Mouse (Mus musculus): ENCODE measurements around the gene Ndst2. TPM values are rescaled to one million over a fixed set of nuclear protein-coding genes. Genes with fewer than 3 reads are reported as not detected.

Ndst2 gene
- polyA plus RNA-seq, 1 experiment from 2014 or later = 9.2 TPM

DNA sequence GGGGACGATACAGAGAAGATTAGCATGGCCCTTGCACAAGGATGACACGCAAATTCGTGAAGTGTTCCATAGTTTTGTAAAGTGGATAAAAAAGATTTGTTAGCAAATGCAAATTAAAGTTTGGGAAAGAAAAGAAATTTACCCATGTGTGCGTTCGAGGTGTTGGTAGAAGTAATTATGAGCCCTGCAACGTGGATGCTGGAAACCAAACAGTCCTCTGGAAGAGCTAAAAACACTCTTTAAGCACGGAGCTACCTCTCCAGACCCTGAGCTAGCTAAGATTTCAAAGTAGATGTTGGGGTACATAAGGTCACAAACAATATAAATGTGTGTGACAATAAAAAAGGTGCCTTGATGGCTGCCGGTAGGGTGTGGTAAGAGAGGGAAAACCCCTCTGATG, 32.8 kb downstream of the Ndst2 start:
- DNase-seq (ENCODE audit: low spot score) = no peak

GRCm38 (mm10) chr14:20700362-20700761, 34.0 kb downstream of the Ndst2 start:
- DNase-seq (ENCODE audit: low spot score) = no peak

DNA sequence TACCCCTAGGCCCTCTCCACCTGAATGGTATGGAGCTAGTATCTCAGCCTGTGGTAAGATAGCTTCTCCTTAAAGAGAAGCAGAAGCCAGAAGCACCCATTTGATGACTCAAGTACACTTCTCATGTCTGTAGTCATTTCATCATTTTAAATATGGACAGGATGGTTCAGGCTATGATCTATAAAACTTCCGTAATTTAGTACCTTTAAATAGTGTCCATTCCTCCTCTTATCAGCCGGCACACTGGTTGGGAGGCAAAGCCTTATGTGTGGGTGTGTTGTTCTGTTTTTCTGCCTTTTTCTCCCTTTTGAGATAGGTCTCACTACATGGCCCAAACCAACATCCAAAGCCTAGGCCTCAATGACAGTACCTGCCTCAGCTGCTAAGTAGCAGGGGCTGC, 35.8 kb downstream of the Ndst2 start:
- DNase-seq (ENCODE audit: low spot score) = no peak

DNA sequence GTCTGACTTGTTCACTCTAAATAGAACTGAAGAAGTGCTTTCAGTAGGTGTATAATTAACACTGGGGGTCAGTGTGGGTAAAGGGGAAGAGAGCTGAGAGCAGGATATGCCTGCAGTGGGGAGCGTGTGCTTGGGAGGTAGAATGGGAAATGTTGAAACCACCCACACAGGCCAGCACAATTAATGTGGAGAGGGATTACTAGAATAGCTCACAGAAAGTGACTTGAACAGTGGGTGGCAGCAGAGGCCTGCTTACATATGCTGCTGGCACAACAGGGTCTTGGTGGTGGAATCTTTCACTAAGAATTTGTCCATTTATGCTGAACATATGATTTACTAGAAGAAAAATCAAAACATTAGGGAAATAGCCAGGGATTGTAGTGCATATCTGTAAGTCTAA, 37.4 kb downstream of the Ndst2 start:
- peak; percentile 46 for DNase-seq (ENCODE audit: low spot score)

DNA sequence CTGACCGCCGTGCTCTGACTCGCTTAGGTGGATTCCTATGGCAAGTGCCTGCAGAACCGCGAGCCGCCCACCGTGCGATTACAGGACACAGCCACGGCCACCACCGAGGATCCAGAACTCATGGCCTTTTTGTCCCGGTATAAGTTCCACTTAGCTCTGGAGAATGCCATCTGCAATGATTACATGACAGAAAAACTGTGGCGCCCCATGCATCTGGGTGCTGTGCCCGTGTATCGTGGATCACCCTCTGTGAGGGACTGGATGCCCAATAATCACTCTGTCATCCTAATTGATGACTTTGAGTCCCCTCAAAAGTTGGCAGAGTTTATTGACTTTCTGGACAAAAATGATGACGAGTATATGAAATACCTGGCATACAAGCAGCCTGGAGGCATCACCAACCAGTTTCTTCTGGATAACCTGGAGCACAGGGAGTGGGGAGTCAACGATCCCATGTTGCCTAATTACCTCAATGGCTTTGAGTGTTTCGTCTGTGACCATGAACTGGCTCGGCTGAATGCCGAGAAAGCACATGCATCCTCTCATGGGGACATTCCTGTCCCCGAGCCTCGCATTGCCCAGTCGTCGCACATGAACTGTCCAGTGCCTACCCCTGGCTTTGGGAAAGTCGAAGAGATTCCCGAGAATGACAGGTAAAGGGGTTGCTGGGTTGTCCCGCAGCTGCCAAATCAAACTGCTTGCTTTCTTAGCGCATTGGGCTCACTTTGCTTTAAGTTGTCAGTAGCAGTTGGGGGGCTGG, 38.4 kb downstream of the Ndst2 start:
- no peak for DNase-seq (ENCODE audit: low spot score)

DNA sequence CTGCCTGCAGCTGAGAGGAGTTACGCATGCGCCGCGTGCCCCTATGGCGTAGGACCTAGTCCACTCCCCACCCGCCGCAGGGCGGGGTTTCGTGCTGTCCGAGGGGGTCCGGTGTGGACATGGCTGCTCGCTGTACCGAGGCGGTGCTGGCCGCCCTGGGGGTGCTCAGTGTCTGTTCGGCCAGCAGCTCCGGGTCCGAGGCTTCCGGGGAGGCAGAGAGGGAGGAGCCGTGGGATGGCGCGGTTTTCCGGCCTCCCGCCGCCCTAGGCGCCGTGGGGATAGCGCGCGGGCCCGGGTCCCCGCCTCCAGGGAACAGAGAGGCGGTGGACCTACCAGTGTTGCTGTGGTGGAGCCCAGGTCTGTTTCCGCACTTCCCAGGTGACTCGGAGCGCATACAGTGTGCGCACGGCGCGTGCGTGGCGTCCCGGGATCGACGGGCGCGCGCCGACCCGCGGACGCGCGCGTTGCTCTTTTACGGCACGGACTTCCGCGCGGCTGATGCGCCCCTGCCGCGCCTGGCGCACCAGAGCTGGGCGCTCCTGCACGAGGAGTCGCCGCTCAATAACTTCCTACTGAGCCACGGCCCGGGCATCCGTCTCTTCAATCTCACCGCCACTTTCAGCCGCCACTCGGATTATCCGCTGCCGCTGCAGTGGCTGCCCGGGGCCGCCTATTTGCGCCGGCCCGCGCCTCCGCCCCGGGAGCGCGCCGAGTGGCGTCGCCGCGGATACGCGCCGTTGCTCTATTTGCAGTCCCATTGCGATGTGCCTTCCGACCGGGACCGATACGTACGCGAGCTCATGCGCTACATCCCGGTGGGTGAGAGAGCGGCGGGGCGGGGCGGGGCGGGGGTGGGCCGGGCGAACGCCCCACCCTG, 39.2 kb downstream of the Ndst2 start, which contains the start of gene Fut11:
Gene Fut11 (plus strand): TSS at position 85 of the 877 bp plus-strand sequence.
- peak; percentile 89 for DNase-seq (ENCODE audit: low spot score)

DNA sequence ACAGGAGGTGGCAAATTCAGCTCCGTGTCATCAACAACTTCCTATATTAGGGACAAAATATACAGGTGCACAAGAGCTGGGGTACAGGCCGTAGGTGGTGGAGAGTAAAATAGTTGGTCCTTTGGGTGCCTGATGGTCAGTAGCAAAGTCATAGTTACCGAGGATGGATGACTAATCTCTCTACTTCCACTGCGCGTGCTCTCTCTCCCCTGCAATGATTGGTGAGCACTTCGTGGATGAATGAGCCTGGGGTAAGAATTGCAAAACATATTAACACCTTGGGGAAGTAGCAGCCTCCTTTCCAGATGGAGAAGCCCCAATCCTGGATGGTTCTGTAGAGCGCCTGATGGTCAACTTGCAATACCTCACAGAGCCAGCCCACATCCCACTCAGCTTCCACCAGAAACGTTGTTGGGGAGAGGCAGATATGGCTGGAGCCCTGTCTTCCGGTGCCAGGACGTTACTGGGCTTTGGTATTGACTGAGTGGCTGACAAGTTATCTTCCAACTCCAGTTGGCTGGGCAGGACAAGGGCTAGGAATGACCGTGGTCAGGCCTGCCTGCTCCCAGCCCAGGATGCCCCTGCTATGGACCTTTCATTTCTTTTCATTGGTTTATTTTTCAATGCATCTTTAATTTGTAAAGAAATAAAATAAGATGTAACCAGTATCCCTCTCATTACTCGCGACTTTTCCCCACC, 40.0 kb downstream of the Ndst2 start:
- no peak for DNase-seq (ENCODE audit: low spot score)

- no peak for DNase-seq (ENCODE audit: low spot score)
Measured at GRCm38 (mm10) chr14:20693589-20694101, 40.7 kb downstream of the Ndst2 start.

DNA sequence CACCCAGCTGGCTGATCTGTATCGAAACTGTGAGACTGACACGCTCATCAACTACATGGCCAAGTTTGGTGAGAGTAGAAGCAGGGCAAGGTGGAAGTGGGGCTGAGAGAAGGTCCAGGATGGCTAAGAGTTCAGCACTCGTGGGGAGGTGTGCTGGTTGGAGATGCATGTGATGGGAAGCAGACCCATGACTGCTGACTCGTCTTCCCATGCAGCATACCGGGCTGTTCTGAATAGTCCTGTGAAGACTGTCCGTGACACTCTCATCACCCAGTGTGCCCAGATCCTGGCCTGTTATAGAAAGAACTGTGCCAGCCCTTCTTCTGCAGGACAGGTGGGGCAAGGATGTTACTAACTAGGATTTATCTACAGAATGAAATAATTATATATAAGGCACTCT, 42.6 kb downstream of the Ndst2 start:
- no peak for DNase-seq (ENCODE audit: low spot score)

DNA sequence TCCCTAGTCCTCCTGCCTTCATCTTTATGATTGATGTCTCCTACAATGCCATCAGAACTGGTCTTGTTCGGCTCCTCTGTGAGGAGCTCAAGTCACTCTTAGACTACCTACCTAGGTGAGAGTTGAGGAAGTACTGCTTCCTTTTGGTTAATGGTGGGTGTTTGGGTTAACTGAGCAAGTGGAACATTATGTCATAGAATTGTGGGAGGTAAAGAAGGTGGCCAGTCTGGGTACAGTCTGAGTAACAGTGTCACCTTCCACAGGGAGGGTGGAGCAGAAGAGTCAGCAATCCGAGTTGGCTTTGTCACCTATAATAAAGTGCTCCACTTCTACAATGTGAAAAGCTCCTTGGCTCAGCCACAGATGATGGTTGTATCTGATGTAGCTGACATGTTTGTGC, 45.4 kb downstream of the Ndst2 start:
- DNase-seq (ENCODE audit: low spot score) = no peak

DNA sequence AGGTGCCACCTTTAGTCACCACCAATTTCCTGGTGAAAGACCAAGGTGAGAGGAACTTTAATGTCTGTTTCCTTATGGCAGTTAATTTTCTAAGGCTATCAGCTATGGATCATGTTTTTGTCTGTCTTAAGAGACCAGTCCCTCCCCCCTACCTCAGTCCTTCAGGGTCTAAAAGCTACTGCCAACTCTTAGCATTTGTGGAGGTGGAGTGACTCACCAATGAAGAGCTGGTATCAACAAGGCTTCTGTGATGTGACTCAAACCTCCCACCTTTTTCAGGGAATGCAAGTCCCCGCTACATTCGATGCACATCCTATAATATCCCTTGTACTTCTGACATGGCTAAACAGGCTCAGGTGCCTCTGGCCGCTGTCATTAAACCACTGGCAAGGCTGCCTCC, 47.8 kb downstream of the Ndst2 start:
- no peak for DNase-seq (ENCODE audit: low spot score)

- DNase-seq (ENCODE audit: low spot score) = peak; percentile 78
Measured at GRCm38 (mm10) chr14:20682498-20682897, 51.9 kb downstream of the Ndst2 start.

DNA sequence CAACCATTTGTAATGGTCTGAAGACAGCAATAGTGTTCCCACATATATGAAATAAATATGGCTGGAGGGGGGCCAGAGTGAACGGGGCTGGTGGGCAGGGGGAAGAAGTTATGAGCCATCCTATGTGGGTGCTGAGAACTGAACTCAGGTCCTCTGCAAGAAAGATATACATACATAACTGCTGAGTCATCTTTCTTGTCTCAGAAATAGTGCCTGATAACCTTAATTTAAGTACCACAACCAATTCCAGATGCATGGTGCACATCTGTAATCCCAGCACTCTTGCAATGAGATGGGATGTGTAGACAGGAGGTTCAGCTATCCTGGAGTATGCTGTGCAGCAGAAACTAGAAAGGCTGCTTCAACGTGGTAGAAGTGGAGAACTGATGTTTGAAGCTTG, 52.6 kb downstream of the Ndst2 start:
- DNase-seq (ENCODE audit: low spot score) = no peak

- DNase-seq (ENCODE audit: low spot score) = no peak
Measured at GRCm38 (mm10) chr14:20677906-20678305, 56.5 kb downstream of the Ndst2 start.

DNA sequence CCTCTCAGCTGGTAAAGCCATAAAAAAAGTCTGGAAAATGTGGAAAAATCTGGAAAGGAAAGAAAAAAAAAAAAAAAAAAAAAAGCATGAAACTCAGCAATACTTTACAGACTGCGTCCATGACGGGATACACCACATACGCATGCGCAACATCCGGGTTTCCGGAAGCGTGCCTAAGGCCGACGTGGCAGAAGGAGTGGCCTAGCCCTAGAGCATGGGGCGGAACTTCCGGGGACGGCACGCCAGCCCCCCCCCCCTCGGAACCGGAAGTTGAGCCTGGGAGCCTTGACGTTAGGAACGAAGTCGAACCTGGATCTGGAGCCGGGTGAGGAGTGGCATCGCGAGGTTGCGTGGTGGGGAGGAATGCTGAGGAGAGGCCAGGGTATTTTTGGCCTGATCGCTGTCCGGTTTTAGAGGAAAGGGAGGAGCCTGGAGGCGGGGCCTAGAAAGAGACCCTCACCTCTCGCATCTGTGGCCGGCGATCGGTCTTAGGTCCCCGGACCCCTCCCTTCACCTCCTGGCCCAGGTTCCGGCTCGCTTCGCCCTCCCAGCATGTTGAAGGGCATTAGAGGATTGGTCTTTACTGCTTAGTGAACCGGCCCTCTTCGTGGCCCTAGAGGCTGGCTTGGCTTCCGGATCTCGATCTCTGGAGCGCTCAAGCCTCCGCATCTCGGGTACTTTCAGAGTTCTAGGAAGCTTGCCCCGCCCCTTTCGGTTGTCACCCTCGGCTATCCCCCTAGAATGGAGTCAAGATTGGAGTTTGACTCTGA, 60.1 kb downstream of the Ndst2 start, which contains the start of gene Sec24c:
Gene Sec24c (plus strand): TSS at position 245 of the 770 bp plus-strand sequence.
- peak; percentile 99 for DNase-seq (ENCODE audit: low spot score)

- DNase-seq (ENCODE audit: low spot score) = no peak
Measured at GRCm38 (mm10) chr14:20673735-20674063, 60.7 kb downstream of the Ndst2 start.

Small RNAs within 50 kb of the gene (microRNA-seq; reads per million reads assigned to microRNA genes)
- 1.2 reads per million for gene Mir6946 (ENCODE audit: borderline number of aligned reads)

Other genes starting within 250 kb of the Ndst2 start
- gene Mss51, start 237.7 kb downstream of the Ndst2 start, polyA plus RNA-seq (2015; fragmentation: Nextera tagmentation; extraction: Ambion mirVana) = 1.4 and 1.9 TPM in 2 replicates
- gene Ppp3cb, start 188.0 kb downstream of the Ndst2 start, polyA plus RNA-seq (2015; fragmentation: Nextera tagmentation; extraction: Ambion mirVana) = 52.8 and 65.4 TPM in 2 replicates
- 1.6 and 1.8 TPM in 2 replicates for gene Usp54, start 93.5 kb downstream of the Ndst2 start, polyA plus RNA-seq (2015; fragmentation: Nextera tagmentation; extraction: Ambion mirVana)
- gene Myoz1, start 78.0 kb downstream of the Ndst2 start, polyA plus RNA-seq (2015; fragmentation: Nextera tagmentation; extraction: Ambion mirVana) = 0.52 and 0.59 TPM in 2 replicates
- gene Synpo2l, start 66.2 kb downstream of the Ndst2 start, polyA plus RNA-seq (2015; fragmentation: Nextera tagmentation; extraction: Ambion mirVana) = 0.22 and 0.30 TPM in 2 replicates
- gene Sec24c, start 60.3 kb downstream of the Ndst2 start, polyA plus RNA-seq (2015; fragmentation: Nextera tagmentation; extraction: Ambion mirVana) = 52.2 and 56.8 TPM in 2 replicates
- gene Fut11, start 39.6 kb downstream of the Ndst2 start, polyA plus RNA-seq (2015; fragmentation: Nextera tagmentation; extraction: Ambion mirVana) = 12.2 and 13.3 TPM in 2 replicates
- gene Chchd1, start 31.6 kb downstream of the Ndst2 start, polyA plus RNA-seq (2015; fragmentation: Nextera tagmentation; extraction: Ambion mirVana) = 235 and 256 TPM in 2 replicates
- gene Zswim8, start 27.0 kb downstream of the Ndst2 start, polyA plus RNA-seq (2015; fragmentation: Nextera tagmentation; extraction: Ambion mirVana) = 11.3 and 16.1 TPM in 2 replicates
- gene Camk2g, start 59.5 kb upstream of the Ndst2 start, polyA plus RNA-seq (2015; fragmentation: Nextera tagmentation; extraction: Ambion mirVana) = 53.2 and 56.4 TPM in 2 replicates
- 3.5 and 3.7 TPM in 2 replicates for gene Plau, start 102.1 kb upstream of the Ndst2 start, polyA plus RNA-seq (2015; fragmentation: Nextera tagmentation; extraction: Ambion mirVana)
- 6.4 and 6.6 TPM in 2 replicates for gene Vcl, start 194.8 kb upstream of the Ndst2 start, polyA plus RNA-seq (2015; fragmentation: Nextera tagmentation; extraction: Ambion mirVana)